Mouse (Mus musculus): ENCODE data around the gene Unk.

Gene Unk

DNA sequence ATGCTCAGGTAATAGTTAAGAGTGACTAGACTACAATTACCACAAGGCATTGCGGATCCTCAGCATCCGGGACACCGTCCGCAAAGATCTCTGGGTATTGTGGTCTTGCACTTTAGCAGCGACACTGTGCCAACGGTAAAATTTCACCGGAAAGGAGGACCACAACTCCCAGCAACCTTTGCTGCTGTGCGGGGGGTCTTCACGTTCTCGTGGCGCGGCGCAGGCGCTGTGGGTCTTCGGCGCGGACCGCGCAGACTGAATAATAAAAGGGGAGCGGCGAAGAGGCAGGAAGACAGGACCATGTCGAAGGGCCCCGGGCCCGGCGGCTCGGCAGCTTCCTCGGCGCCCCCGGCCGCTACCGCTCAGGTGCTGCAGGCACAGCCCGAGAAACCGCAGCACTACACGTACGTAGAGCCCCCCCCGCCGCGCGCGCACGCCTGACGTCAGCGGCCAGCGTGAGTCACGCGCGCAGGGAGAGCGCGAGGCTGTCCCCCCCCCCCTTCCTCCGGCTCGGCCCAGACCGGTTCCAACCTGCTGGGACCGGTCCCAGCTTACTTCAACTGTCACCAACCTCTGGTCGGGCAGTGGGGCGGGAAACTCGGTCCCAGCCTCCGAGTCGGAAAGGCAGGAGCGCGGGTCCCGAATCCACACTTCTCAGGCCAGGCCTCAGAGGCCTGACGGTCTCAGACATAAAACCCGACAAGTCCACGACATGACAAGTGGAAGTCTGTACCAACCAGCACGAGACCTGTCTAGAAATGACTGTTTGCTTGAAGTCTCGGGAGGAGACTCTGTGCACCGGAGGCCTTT lies at the start of gene Unk:
Unk (plus strand) TSS at position 235 of the 810 bp plus-strand sequence.
- DNase-seq (ENCODE audit: low spot score in 2 of 2), result peak; percentile 91 to 97

DNA sequence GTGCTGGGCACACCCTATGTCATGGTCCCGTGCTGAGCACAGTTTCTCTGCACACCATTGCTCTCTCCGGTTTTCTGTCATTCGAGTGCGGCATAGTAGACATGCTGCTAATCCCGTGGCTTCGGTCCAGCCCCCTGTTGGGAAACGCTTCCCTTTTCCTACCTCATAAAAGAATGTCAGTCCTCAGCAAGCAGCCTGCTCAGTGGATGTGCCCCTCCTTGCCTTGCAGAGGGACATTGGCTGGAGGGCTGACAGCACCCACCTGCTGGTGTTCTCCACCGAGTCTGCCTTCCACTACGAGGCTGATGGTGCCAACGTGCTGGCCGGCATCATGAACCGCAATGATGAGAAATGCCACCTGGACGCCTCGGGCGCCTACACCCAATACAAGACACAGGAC lies 47.6 kb upstream of the Unk start:
- no peak for DNase-seq (ENCODE audit: low spot score in 2 of 2)

DNA sequence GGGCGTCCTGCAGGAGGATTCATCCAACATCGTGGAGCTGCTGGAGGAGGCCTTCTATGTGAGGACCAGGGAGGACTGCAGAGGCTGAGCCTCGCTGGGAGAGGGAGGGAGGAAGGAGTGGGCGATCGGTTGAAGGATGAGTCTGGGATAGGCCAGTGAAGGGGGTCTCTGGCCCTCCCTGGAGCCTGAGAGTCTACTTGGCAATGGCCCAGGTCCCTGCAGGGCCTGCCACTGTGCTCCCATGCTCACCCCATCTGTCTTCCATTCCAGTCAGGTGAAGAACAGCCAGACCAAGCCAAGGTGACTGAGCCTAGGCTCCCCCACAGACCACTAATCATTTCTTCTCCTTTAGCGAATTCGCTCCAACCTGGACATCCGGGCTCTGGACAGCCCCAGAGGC lies 46.8 kb upstream of the Unk start:
- DNase-seq (ENCODE audit: low spot score in 2 of 2), result no peak

DNA sequence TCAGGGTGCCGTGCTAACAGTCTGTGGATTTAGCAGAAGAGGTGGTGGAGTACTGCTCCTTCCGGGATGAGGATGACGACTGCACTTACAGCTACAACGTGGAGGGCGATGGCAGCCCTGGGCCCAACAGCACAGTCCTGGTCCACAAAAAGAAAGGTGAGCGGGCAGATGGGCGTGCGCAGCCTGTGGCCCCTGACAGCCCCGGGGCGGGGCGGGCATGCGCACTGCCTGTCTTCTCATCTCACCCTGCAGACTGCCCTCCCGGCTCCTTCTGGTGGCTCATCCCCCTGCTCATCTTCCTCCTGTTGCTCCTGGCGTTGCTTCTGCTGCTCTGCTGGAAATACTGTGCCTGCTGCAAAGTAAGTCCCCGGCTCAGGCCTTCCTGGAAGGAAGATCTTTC lies 40.4 kb upstream of the Unk start:
- DNase-seq (ENCODE audit: low spot score in 2 of 2), result no peak

DNA sequence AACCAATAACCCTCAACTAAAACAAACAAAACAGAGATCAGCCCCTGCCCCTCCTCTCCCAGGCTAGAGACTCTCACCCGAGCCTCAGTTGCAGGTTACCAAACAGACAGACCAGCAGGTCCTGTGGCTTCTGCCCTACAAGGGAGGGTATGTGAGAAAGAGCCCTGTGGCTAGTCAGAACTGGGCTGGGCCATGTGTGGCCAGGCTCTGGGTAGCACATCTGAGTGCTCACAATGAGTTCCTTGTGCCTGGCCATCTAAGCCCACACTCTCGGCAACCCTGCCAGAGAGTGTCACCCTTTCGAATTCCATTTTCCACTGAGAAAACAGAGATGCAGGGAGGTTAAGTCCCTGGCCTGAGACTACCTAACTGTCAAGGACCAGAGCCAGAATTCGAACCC lies 38.0 kb upstream of the Unk start:
- DNase-seq (ENCODE audit: low spot score in 2 of 2), result no peak

DNA sequence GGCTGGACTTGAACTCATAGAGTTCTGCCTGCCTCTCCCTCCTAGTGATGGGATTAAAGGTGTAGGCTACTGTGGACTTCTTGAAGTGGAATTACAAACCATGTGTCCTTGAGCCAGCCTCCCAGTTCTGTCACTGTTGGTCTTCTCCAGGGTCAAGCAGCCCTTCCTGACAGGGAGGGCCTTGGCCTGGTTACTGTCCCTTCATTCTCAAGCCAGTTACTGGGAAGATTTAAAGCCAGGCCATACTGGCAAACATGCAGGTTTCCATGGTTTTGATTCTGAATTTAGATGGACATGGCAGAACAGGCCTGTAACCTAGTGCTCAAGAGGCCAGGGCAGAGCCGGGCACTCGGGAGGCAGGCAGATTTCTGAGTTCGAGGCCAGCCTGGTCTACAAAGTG lies 34.9 kb upstream of the Unk start:
- DNase-seq (ENCODE audit: low spot score in 2 of 2), result no peak

DNA sequence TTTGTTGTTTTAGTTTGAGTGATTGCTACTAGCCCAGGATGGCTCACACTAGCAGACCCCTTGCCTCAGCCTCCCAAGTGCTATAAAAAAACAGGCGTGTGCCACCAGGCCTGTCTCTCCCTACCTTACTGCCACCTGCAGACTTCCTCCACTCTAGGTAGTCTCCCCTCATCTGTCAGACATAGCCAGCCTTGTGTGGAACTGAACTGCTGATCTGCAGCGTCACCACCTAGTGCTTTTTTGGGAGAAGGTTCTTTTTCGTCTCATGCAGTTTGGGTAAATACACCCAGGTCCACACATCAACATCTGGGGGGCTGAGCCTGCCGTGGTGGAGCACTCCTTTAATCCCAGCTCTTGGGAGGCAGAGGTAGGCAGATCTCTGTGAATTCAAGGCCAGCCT lies 33.1 kb upstream of the Unk start:
- DNase-seq (ENCODE audit: low spot score in 2 of 2), result no peak

DNA sequence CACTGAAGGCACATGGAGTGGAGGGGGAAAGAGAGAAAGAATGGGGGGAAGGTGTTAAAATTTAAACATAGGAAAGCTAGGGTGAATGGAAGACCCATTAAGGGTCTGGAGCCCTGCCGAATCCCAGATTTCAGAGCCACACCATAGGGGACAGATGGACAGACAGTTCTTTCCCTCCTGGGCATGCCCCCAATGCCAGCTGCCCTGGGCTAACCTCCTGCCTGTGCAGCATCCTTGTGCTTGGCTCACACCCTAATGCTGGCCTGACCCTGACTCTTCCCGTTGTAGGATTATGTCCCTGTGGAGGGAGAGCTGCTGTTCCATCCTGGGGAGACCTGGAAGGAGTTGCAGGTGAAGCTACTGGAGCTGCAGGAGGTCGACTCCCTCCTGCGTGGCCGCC lies 32.5 kb upstream of the Unk start:
- DNase-seq (ENCODE audit: low spot score in 2 of 2), result no peak

DNA sequence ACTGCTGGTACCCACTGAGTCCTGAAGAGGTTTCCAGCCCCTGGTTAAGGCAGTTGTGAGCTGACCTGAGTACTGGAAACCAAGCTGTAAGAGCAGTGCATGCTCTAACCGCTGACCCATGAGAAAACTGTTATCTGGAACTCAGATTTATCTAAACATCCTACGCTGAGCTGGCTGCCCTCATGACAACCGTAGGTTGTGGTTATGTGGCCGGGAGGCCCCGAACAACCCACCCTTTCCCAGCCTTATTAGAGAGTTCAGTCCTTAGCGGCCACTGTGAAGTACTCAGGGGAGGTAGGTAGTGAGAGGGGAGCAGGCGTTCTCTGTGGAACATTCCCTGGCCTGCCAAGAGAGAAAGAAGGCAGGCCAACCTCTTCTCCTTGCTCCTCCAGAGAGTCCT lies 31.1 kb upstream of the Unk start:
- DNase-seq (ENCODE audit: low spot score in 2 of 2), result no peak

DNA sequence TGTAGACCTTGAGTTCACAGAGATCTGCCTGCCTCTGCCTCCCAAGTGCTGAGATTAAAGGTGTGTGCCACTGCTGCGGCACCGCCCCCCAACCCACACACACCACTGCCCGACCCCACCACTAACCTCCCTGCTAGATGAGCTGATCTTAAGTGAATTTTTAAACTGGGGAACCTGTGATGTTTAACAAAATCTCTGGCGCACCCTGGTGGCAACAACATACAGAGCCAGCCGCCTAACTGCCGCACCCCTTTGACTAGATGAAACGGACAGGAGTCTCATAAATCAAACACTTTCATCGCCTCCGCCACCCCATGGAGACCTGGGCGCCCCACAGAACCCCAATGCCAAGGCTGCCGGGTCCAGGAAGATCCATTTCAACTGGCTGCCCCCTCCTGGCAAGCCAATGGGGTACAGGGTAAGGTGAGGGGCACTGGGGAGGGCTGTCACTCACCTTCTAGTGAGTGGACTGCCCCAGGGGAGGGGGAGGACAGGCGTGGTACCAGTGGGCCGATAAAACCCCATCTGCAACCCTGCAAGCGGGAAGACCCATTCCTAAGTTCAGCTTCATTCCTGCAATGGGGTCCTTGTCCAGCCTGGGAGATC lies 30.5 kb upstream of the Unk start:
- DNase-seq (ENCODE audit: low spot score in 2 of 2), result peak; percentile 73 to 88

DNA sequence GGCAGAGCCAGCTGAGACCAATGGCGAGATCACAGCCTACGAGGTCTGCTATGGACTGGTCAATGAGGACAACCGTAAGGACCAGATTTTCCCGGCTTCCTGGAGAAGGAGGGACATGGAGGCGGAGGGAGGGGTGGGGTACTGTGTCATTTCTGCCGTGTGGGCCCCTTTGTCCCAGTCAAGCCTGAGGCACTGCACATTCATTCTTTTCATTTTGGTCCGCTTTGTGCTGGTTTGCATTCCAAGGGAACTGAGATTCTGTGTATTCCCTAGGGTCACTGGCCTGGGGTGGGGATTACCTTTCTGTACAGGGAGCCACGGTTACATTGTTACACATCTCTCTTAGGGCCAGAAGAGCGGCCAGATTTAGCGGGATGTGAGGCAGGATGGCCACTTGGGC lies 29.5 kb upstream of the Unk start:
- no peak for DNase-seq (ENCODE audit: low spot score in 2 of 2)

DNA sequence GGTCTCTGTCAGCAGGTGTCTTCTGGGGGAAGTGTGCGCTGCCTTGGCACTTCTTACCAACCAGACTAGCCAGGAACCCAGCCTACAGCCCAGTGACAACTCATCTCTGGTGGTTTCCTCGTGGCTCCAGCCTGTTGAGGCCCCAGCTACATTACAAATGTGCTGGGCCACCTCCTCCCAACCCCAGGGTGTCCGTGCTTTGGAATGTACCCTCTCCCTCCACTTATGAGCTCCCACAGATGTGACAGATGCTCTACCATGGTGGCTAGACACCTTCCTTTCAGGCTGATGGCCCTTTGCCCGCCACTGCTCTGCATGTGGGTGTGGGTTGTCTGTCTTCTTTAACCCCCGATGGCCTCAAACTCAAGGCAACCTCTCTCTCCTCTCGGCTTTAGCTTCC lies 28.4 kb upstream of the Unk start:
- no peak for DNase-seq (ENCODE audit: low spot score in 2 of 2)

DNA sequence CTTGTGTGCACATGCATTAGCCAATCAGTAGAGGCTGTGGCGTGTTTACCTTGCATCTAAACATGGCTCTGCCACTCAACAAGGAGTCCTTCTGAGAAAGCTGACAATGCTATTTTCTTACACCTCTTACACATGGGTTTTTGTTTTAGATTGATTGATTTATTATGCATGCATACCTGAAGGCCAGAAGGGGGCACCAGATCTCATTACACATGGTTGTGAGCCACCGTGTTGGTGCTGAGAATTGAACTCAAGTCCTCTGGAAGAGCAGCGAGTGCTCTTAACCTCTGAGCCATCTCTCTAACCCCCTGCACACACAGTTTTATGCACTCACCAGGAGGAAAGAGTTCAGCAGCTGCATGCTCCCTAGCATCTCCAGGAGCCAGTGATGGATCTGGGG lies 27.2 kb upstream of the Unk start:
- no peak for DNase-seq (ENCODE audit: low spot score in 2 of 2)

DNA sequence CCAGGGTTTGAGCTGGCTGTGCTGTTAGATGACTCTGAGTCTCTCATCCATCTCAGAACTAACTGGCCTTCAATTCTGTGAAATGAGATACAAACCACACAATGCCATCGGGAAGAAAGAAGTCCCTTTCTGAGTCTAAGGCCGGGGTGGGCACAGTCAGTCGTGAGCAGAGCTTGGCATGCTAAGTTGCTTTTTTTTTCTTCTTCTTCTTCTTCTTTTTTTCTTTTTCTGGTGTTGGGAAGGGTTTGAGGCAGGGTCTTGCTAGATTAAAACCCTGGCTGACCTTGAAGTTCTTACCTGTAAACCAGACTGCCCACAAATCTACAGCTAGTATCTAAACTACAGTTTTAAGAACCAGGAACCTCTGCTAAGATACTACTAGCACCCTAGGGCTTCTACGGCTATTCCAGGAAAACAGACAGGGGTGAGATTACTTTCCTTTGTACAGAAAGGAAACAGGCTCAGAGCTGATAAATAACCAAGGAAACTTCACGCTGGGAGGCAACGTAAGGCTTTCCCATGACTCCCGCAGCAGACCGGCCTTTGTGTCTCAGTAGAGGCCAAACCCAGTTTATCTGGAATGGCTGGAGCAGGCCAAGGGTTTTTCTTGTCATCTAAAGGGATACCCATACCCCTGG lies 25.8 kb upstream of the Unk start:
- no peak for DNase-seq (ENCODE audit: low spot score in 2 of 2)

DNA sequence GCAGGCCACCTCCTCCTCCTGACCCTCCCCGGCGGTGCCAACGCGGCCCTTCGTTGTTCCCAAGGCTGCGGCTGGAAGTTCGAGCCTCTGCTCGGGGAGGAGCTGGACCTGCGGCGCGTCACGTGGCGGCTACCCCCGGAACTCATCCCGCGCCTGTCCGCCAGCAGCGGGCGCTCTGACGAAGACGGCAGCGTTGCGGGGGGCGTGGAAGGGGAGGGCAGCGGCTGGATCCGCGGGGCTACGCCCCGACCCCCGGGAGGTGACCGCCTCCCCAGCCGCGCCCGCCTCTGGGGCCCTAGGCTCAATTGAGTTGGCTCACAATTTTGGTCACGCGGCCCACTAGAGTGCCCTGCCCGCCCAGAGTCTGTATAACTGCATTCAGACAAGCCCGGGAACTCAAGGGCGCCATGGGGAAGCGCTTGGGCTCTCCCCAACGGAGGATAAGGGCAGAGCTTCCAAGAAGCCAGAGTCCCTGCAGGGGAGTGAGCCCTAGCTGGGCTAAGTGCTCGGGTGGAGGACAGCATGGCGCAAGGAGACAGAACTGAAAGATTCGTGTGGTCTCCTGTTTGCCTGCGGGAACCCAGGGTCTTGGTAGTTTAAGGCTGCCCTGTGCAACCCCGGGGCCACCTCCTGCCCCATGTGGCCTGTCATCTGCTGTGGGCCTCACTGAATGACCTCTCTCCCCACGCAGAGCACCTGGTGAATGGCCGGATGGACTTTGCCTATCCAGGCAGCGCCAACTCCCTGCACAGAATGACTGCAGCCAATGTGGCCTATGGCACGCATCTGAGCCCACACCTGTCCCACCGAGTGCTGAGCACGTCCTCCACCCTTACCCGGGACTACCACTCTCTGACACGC lies 25.1 kb upstream of the Unk start:
- peak; percentile 69 to 86 for DNase-seq (ENCODE audit: low spot score in 2 of 2)

DNA sequence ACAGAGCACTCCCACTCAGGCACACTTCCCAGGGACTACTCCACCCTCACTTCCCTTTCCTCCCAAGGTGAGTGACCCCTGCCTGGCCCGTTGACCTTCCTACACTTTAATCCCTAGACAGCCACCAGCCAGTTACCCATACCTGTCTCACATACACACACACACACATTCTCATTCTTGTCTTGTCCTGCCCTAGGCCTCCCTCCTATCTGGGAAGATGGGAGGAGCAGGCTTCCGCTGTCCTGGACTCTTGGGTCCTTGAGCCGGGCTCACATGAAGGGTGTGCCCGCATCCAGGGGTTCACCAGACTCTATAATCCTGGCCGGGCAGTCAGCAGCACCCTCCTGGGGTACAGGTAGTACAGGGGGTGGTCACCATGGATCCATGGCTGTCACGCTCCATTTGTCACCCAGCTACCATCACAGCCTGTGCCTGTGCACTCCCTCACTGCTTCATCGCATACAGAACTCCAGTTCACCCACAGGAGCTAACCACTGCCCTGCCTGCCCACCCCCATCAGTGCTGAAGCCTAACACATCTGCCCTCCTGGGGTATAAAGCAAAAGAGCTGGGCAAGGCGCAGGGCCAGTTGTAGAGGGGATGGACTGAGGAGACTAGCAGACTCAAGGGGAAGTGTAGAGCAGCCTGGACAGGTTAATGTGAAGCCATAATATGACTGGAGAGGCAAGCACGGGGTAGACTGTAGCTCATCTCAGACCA lies 24.3 kb upstream of the Unk start:
- DNase-seq (ENCODE audit: low spot score in 2 of 2), result no peak

DNA sequence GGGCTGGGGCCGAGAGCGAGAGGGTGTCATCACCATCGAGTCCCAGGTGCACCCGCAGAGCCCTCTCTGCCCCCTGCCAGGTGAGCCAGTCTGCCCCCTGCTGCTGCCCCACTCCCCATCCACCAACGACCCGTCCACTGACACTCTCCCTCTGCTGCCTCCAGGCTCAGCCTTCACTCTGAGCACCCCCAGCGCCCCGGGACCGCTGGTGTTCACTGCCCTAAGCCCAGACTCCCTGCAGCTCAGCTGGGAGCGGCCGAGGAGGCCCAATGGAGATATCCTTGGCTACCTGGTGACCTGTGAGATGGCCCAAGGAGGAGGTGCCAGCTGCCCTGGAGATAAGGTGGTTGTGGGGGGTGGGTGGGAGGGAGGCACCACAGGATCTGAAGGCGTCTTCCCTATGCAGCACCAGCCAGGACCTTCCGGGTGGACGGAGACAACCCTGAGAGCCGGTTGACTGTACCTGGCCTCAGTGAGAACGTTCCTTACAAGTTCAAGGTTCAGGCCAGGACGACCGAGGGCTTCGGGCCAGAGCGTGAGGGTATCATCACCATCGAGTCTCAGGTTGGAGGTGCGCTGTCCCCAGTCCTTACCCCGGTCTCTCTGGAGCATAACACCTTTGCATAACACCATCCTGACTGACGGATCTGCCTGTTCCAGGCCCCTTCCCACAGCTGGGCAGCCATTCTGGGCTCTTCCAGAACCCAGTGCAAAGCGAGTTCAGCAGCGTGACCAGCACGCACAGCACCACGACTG lies 22.8 kb upstream of the Unk start:
- DNase-seq (ENCODE audit: low spot score in 2 of 2), result no peak

DNA sequence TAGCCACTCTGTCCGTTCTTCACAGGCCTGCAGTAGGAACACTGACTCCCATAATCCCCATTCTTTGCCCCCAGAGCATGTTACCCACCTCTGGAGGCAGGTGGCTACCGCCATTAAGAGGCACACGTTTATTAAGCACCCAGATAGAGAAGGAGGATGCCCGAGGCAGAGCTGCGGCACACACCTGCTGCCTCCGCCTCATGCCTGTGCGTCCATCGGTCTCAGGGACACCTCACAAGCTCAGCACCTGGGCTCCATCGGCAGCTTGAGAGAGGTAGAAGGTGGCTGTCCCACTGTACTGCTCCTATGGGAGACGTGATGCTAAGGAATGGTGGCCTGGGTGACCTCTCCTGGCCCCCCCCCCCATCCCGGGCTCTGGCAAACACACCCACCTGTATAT lies 21.7 kb upstream of the Unk start:
- DNase-seq (ENCODE audit: low spot score in 2 of 2), result no peak

DNA sequence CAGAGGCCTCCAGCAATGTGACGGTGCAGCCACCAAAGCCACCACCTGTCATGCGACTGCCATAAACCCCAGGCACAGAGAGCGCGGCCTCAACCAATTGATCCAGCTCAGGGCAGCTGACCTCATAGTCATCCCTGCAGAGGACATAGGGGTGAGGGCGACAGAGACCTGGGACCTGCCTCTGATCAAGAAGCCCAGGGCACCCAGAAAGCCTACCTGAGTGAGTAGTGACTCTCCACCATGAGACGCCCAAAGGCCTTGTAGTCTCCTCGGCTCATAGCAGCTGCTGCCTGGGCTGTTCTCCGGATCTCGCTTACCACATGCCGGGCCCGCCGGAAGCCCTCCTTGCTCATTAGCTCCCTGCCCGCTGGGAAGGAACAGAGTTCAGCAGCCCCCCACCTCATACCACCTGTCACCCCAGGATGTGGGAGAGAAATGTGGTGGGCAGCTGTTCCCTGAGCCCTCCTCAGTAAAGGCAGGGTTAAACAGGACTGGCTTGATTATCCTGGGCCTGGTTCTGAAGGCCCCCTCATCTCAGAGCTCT lies 21.2 kb upstream of the Unk start:
- DNase-seq (ENCODE audit: low spot score in 2 of 2), result no peak

DNA sequence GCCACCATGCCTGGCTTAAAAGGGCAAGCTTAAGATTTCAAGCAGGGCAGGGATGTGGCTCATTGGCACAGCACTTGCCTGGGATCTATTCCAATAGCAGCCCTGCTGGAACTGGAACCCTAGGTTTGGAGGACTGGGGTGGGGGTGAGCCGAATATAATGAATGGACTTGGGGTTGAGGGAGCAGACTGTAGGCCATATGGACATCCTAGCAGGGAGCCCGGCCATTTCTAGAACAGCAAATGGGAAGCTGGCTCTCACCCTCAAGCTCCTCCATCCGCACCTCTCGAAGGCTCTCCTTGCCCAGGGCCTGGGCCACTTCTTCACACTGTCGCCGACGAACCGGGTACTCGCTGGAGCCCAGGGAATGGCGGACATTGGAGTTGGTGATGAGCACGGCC lies 20.5 kb upstream of the Unk start:
- no peak for DNase-seq (ENCODE audit: low spot score in 2 of 2)

DNA sequence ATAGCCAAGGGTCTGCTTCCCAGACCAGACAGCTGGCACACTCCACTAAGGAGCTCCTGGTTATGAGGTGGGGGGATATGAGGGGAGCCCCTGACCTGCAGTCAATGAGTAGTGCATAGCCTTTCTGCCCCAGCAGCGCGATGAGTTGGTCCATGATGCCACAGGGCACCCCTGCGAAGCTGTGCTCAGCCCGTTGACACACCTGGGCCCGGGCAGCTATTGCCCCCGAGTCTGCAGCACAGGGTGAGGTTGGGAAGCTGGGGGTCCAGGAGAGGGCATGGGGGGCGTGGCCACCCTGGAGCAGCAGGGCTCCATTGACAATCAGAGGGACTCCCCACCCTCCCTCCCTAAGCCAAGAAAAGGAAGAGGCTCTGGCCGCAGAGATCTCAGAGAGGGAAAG lies 20.0 kb upstream of the Unk start:
- DNase-seq (ENCODE audit: low spot score in 2 of 2), result no peak
